Mouse (Mus musculus): Measurements from ENCODE around the gene Igf2r.

GRCm38 (mm10) chr17:12683582-12683981 lies 85.9 kb downstream of the Igf2r start:
- no peak for TF ChIP-seq POLR2A (IDR thresholded peaks at IDR 0.05; ENCODE audit: borderline replicate concordance, control insufficient read depth, low read depth, low read length)
- TF ChIP-seq CTCF (IDR thresholded peaks at IDR 0.05; ENCODE audit: control insufficient read depth, insufficient read depth, low read length): no peak

Data from bone marrow, adult 2 months (tissue).